Mouse (Mus musculus): Measurements from ENCODE around the gene Ckm. TPM values are rescaled to one million over a fixed set of nuclear protein-coding genes. Genes with fewer than 3 reads are reported as not detected.

Gene Ckm
- 284 and 345 TPM in 2 replicates for polyA plus RNA-seq (2015; fragmentation: Nextera tagmentation; extraction: Ambion mirVana)

DNA sequence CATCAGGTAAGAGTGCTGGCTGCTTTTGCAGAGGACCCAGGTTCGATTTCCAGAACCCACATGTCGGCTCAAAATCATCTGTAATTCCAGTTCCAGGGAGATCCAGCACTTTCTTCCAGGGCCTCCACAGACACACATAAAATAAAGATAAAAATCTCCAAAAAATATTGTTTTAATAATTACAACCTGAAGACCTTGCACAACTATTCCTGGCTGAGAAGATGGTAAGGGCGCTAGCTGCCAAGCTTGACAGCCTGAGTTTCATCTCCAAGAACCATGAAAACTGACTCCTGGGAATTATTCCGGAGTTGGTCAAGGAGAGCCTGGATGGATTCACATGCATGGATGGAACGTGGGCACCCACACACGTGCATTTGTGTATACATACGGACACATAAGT, at the start of gene Ckm:
TSS of gene Ckm (plus strand) at position 301 of the 400 bp plus-strand sequence.
- peak within 1 kb of the TSS; percentile 70 for H3K4me3 ChIP-seq
- no peak for ATAC-seq (ENCODE audit: extremely low read depth, insufficient number of reproducible peaks, low FRiP score, low TSS enrichment)
- H3K9ac ChIP-seq = peak within 1 kb of the TSS; percentile 80
- WGBS = 47% methylated on average over 7 of the region's 7 CpGs
- H3K4me1 ChIP-seq = peaks cover 24% of the 10 kb centered on the region
- H3K9me3 ChIP-seq = peaks cover 6% of the 10 kb centered on the region
- H3K27ac ChIP-seq (replicated peaks) = no peak within 1 kb of the TSS
- H3K4me2 ChIP-seq = peak within 1 kb of the TSS; percentile 98
- H3K27me3 ChIP-seq (replicated peaks) = peaks cover 61% of the 10 kb centered on the region
- no peaks in the 10 kb centered on the region for H3K36me3 ChIP-seq

GRCm38 (mm10) chr7:19354991-19355390, 49.6 kb upstream of the Ckm start:
- H3K27ac ChIP-seq (replicated peaks) = no peak overlapping the region
- H3K4me2 ChIP-seq = no peak overlapping the region
- no peaks in the 10 kb centered on the region for H3K9me3 ChIP-seq
- 90% methylated on average over 5 of the region's 5 CpGs for WGBS
- no peak overlapping the region for H3K9ac ChIP-seq
- H3K36me3 ChIP-seq = peaks cover 75% of the 10 kb centered on the region
- no peak overlapping the region for H3K4me3 ChIP-seq
- H3K4me1 ChIP-seq = peaks cover 12% of the 10 kb centered on the region
- H3K27me3 ChIP-seq (replicated peaks) = no peaks in the 10 kb centered on the region
- no peak for ATAC-seq (ENCODE audit: extremely low read depth, insufficient number of reproducible peaks, low FRiP score, low TSS enrichment)

- Histone ChIP-seq H3K4me2 (no peak overlapping the region), H3K9ac (no peak overlapping the region), H3K4me1 (peaks cover 16% of the 10 kb centered on the region), H3K9me3 (no peaks in the 10 kb centered on the region), H3K27ac (replicated peaks) (no peak overlapping the region), H3K36me3 (peaks cover 64% of the 10 kb centered on the region), H3K27me3 (replicated peaks) (no peaks in the 10 kb centered on the region), H3K4me3 (no peak overlapping the region)
- ATAC-seq (ENCODE audit: extremely low read depth, insufficient number of reproducible peaks, low FRiP score, low TSS enrichment) = no peak
- 73% methylated on average over 10 of the region's 10 CpGs for WGBS
Observed at GRCm38 (mm10) chr7:19356311-19356710, 48.3 kb upstream of the Ckm start.

GRCm38 (mm10) chr7:19357381-19358375, 46.9 kb upstream of the Ckm start:
- H3K4me2 ChIP-seq = peak overlapping the region; percentile 99
- peak overlapping the region; percentile 62 for H3K4me3 ChIP-seq
- 88% methylated on average over 25 of the region's 25 CpGs for WGBS

DNA sequence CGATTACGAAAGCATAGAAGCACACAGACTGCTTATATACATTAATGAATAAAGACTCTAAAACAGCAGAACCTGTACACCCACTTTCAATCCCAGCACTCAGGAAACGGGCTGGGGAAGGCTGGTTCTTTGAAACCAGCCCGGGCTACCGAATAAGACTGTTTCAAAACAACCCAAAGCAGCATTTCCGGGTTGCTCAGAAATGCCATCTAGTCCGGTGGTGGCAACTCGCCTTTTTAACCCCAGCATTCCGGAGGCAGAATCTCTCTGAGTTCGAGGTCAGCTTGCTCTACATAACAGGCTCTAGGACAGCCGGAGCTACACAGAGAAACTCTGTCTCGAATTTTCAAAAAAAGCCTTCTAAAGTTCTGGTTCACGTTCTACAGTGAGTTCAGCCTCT, 45.9 kb upstream of the Ckm start:
- Histone ChIP-seq H3K4me2 (peak overlapping the region; percentile 99), H3K9ac (peak overlapping the region; percentile 89), H3K36me3 (peaks cover 41% of the 10 kb centered on the region), H3K27ac (replicated peaks) (no peak overlapping the region), H3K27me3 (replicated peaks) (no peaks in the 10 kb centered on the region), H3K4me1 (peaks cover 40% of the 10 kb centered on the region), H3K9me3 (no peaks in the 10 kb centered on the region), H3K4me3 (peak overlapping the region; percentile 62)
- 17% methylated on average over 13 of the region's 13 CpGs for WGBS
- ATAC-seq (ENCODE audit: extremely low read depth, insufficient number of reproducible peaks, low FRiP score, low TSS enrichment) = no peak

More at GRCm38 (mm10) chr7:19357381-19358375, 46.9 kb upstream of the Ckm start:
- no peaks in the 10 kb centered on the region for H3K27me3 ChIP-seq (replicated peaks)
- peaks cover 51% of the 10 kb centered on the region for H3K36me3 ChIP-seq
- no peaks in the 10 kb centered on the region for H3K9me3 ChIP-seq
- ATAC-seq (ENCODE audit: extremely low read depth, insufficient number of reproducible peaks, low FRiP score, low TSS enrichment) = no peak
- H3K4me1 ChIP-seq = peaks cover 30% of the 10 kb centered on the region
- peak overlapping the region; percentile 89 for H3K9ac ChIP-seq
- no peak overlapping the region for H3K27ac ChIP-seq (replicated peaks)

GRCm38 (mm10) chr7:19359299-19359891, 45.2 kb upstream of the Ckm start, which contains the start of the genes Cd3eap and Ppp1r13l:
Gene Cd3eap, minus strand, starts transcription at chr7:19359483.
Gene Ppp1r13l, plus strand, starts transcription at chr7:19359749.
- under 1% methylated on average over 31 of the region's 31 CpGs for WGBS
- Histone ChIP-seq H3K36me3 (peaks cover 38% of the 10 kb centered on the region), H3K4me3 (peak within 1 kb of the TSS; percentile 62), H3K4me2 (peak within 1 kb of the TSS; percentile 99), H3K9me3 (no peaks in the 10 kb centered on the region), H3K9ac (peak within 1 kb of the TSS; percentile 89), H3K4me1 (peaks cover 47% of the 10 kb centered on the region), H3K27ac (replicated peaks) (peak within 1 kb of the TSS; percentile 88), H3K27me3 (replicated peaks) (no peaks in the 10 kb centered on the region)
- ATAC-seq (ENCODE audit: extremely low read depth, insufficient number of reproducible peaks, low FRiP score, low TSS enrichment) = peak; percentile 53

GRCm38 (mm10) chr7:19359892-19360641, 44.5 kb upstream of the Ckm start:
- peak; percentile 51; the same call in 1 of the 2 replicates for ATAC-seq (ENCODE audit: extremely low read depth, insufficient number of reproducible peaks, low FRiP score, low TSS enrichment)
- Histone ChIP-seq H3K4me3 (peak overlapping the region; percentile 62), H3K36me3 (peaks cover 32% of the 10 kb centered on the region), H3K9me3 (no peaks in the 10 kb centered on the region), H3K27me3 (replicated peaks) (no peaks in the 10 kb centered on the region), H3K9ac (peak overlapping the region; percentile 89), H3K4me2 (peak overlapping the region; percentile 99), H3K4me1 (peaks cover 49% of the 10 kb centered on the region), H3K27ac (replicated peaks) (peak overlapping the region; percentile 88)
- WGBS = under 1% methylated on average over 45 of the region's 45 CpGs

GRCm38 (mm10) chr7:19360944-19361343, 43.6 kb upstream of the Ckm start:
- Histone ChIP-seq H3K4me3 (peak overlapping the region; percentile 62), H3K36me3 (peaks cover 27% of the 10 kb centered on the region), H3K27me3 (replicated peaks) (no peaks in the 10 kb centered on the region), H3K4me2 (peak overlapping the region; percentile 99), H3K9ac (peak overlapping the region; percentile 89), H3K9me3 (no peaks in the 10 kb centered on the region), H3K4me1 (peaks cover 49% of the 10 kb centered on the region), H3K27ac (replicated peaks) (peak overlapping the region; percentile 96)
- under 1% methylated on average over 27 of the region's 27 CpGs for WGBS
- peak; percentile 67 for ATAC-seq (ENCODE audit: extremely low read depth, insufficient number of reproducible peaks, low FRiP score, low TSS enrichment)

DNA sequence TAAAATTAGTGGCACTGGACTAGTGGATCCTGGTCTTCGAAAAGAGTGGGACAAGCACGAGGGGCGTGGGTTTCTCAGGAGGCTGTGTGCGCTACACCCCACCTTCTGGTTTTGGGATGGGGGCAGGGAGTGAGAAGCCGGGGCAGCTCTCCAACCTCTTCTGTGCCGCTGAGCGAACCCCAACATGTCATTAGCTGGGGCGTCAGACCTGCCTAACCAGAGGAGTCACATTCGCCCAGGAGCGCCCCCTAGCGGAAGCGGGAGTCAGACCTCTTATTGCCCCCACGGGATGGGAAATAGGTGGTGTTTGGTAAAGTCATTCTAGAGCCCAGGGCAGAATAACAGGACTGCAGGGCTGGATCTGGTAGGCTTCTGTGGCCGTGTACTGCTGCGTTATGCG, 42.9 kb upstream of the Ckm start:
- WGBS = 8% methylated on average over 16 of the region's 16 CpGs
- H3K36me3 ChIP-seq = peaks cover 19% of the 10 kb centered on the region
- peak overlapping the region; percentile 83 for H3K9ac ChIP-seq
- H3K27ac ChIP-seq (replicated peaks) = peak overlapping the region; percentile 96
- H3K4me3 ChIP-seq = peak overlapping the region; percentile 62
- H3K4me2 ChIP-seq = peak overlapping the region; percentile 99
- peak; percentile 2; the same call in 1 of the 2 replicates for ATAC-seq (ENCODE audit: extremely low read depth, insufficient number of reproducible peaks, low FRiP score, low TSS enrichment)
- no peaks in the 10 kb centered on the region for H3K27me3 ChIP-seq (replicated peaks)
- H3K4me1 ChIP-seq = peaks cover 49% of the 10 kb centered on the region
- H3K9me3 ChIP-seq = no peaks in the 10 kb centered on the region

DNA sequence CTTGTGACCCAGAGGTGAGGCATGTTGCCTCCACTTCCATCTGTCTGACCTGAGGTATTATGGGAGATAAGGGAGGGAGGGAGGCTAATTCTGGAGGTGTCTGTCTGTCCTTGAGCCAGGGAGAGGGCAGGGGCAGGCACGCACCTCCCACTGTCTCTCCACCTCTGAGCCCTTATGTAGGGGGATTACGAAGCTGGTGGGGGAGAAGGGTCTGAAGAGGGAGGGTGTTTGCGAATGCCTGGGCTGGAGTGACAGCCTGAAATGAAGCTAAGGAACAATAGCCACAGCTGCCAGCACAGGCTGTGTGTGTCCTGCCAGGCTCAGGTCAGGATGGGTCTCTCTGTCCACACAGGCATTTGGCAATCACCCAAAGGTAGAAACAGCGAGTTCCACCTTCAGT, 42.3 kb upstream of the Ckm start:
- H3K4me2 ChIP-seq = peak overlapping the region; percentile 99
- no peaks in the 10 kb centered on the region for H3K9me3 ChIP-seq
- H3K9ac ChIP-seq = peak overlapping the region; percentile 83
- no peaks in the 10 kb centered on the region for H3K27me3 ChIP-seq (replicated peaks)
- H3K4me1 ChIP-seq = peaks cover 49% of the 10 kb centered on the region
- H3K27ac ChIP-seq (replicated peaks) = peak overlapping the region; percentile 96
- peak; percentile 6; the same call in 1 of the 2 replicates for ATAC-seq (ENCODE audit: extremely low read depth, insufficient number of reproducible peaks, low FRiP score, low TSS enrichment)
- peak overlapping the region; percentile 62 for H3K4me3 ChIP-seq
- WGBS = 21% methylated on average over 4 of the region's 4 CpGs
- H3K36me3 ChIP-seq = peaks cover 14% of the 10 kb centered on the region
